Mouse (Mus musculus): ENCODE measurements at regions not wholly inside any gene's neighbourhood (a gene's known extent, or its start where the extent isn't known, plus 50 kb on each side); places are given as distances from the start of the nearest gene placed in this dataset.

DNA sequence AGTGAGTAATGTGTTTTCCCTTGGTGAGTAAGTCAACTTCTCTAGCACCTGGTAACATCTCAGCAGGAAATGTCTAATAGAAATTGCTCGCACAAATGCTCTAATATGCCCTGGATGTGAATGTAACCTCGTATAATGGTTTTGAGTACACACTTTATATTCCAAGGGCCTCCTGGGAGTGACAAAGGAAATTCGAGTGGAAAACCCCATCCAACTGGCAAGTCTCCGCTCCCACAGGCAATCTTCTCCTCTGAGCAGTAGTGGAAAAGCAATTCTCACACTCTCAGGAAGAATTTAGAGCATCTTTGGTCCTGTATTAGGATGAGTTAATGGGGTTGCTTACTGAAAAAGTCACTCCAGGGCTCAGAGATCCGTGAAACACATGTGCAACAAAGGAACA is 183.4 kb upstream of the Tll1 start:
- Histone ChIP-seq H3K4me3 (ENCODE audit: low read length) (no peak overlapping the region), H3K36me3 (ENCODE audit: control insufficient read depth, insufficient read depth) (no peaks in the 10 kb centered on the region), H3K4me1 (ENCODE audit: control insufficient read depth, insufficient read depth, low read length) (no peaks in the 10 kb centered on the region), H3K9me3 (replicated peaks; ENCODE audit: control insufficient read depth, low read length) (no peaks in the 10 kb centered on the region), H3K27ac (ENCODE audit: low read length) (no peak overlapping the region), H3K4me2 (ENCODE audit: low read depth, low read length) (no peak overlapping the region), H3K27me3 (ENCODE audit: control insufficient read depth, insufficient read depth, low read length) (no peaks in the 10 kb centered on the region), H3K9ac (ENCODE audit: low read length) (no peak overlapping the region)
- ATAC-seq (replicated peaks; ENCODE audit: extremely low read depth, insufficient read depth, low FRiP score): no peak
- 74% methylated on average over 5 of the region's 5 CpGs for WGBS

DNA sequence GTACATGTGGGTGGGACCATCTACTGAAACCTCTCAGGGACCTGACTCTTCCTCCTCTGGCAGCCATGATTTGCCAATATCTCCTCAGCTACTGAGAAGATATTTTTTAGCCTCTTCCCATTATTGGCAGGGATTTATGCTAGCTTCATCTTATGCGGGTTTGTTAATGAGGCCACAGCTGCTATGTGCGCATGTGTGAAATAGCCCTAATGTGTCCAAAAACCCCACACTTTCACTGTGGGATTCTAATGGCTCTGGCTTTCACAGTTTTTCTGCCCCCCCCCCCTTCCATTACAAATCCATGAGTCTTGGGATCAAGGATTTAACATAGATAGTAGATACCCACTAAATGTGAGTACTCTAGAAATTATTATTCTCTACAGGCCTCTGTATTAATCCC is 182.2 kb upstream of the Tll1 start:
- no peaks in the 10 kb centered on the region for H3K4me1 ChIP-seq (ENCODE audit: control insufficient read depth, insufficient read depth, low read length)
- H3K9ac ChIP-seq (ENCODE audit: low read length): no peak overlapping the region
- no peak for ATAC-seq (replicated peaks; ENCODE audit: extremely low read depth, insufficient read depth, low FRiP score)
- no peak overlapping the region for H3K4me2 ChIP-seq (ENCODE audit: low read depth, low read length)
- H3K27ac ChIP-seq (ENCODE audit: low read length): no peak overlapping the region
- WGBS: 95% methylated on average over 2 of the region's 2 CpGs
- H3K9me3 ChIP-seq (replicated peaks; ENCODE audit: control insufficient read depth, low read length): no peaks in the 10 kb centered on the region
- H3K4me3 ChIP-seq (ENCODE audit: low read length): no peak overlapping the region
- no peaks in the 10 kb centered on the region for H3K36me3 ChIP-seq (ENCODE audit: control insufficient read depth, insufficient read depth)
- H3K27me3 ChIP-seq (ENCODE audit: control insufficient read depth, insufficient read depth, low read length): no peaks in the 10 kb centered on the region

DNA sequence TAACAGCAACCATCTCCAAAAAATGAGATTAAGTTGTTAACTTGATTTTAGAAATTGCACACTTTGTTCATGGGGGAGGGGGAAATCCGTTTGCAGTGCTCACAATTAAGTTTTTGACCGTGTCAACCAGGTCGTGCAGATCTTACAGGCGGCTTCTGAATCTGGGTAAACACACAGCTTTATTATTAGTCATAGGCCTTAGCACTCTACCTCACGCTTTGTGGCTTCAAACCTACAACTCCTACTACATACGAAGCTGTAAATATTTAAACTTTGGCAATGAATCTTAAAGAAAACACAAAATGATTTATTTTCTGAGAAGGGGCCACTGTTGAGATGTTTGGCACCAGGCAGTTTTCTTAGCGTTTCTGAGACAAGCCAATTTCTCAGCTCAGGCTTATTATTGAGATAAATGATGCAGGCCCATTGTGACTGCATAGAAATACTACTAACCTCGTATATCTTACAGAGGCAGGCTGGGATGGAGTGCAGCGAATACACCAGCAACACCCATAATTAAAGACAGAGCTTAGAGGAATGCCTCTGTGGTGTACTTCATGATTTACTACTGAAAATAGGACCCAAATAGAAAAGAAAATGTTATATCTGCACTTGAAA is 173.8 kb upstream of the Tll1 start:
- 72% methylated on average over 9 of the region's 9 CpGs for WGBS
- Histone ChIP-seq H3K4me2 (ENCODE audit: low read depth, low read length) (no peak overlapping the region), H3K9me3 (replicated peaks; ENCODE audit: control insufficient read depth, low read length) (no peaks in the 10 kb centered on the region), H3K36me3 (ENCODE audit: control insufficient read depth, insufficient read depth) (no peaks in the 10 kb centered on the region), H3K4me3 (ENCODE audit: low read length) (no peak overlapping the region), H3K9ac (ENCODE audit: low read length) (no peak overlapping the region), H3K4me1 (ENCODE audit: control insufficient read depth, insufficient read depth, low read length) (no peaks in the 10 kb centered on the region), H3K27me3 (ENCODE audit: control insufficient read depth, insufficient read depth, low read length) (no peaks in the 10 kb centered on the region), H3K27ac (ENCODE audit: low read length) (no peak overlapping the region)
- no peak for ATAC-seq (replicated peaks; ENCODE audit: extremely low read depth, insufficient read depth, low FRiP score)

DNA sequence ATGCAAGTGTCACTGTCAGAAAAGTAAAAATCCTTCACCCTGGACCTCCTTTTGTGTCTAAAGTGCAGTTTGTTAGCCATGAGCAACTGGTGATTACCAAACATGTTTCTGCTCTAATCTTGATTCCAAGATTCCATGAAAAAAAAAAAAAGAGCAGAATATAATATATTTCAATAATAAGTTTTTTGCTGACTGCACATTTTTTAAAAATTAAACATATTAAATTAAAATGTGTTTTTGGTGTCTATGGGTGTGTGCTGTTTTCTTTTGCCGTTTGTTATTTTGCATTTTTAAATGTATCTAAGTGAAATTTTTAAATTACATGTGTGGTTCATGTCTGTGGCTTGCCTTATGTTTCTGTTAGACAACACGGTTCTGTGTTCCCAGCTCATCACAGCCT is 171.8 kb upstream of the Tll1 start:
- Histone ChIP-seq H3K4me3 (ENCODE audit: low read length) (no peak overlapping the region), H3K27me3 (ENCODE audit: control insufficient read depth, insufficient read depth, low read length) (no peaks in the 10 kb centered on the region), H3K4me2 (ENCODE audit: low read depth, low read length) (no peak overlapping the region), H3K9ac (ENCODE audit: low read length) (no peak overlapping the region), H3K4me1 (ENCODE audit: control insufficient read depth, insufficient read depth, low read length) (no peaks in the 10 kb centered on the region), H3K27ac (ENCODE audit: low read length) (no peak overlapping the region), H3K36me3 (ENCODE audit: control insufficient read depth, insufficient read depth) (no peaks in the 10 kb centered on the region), H3K9me3 (replicated peaks; ENCODE audit: control insufficient read depth, low read length) (no peaks in the 10 kb centered on the region)
- 75% methylated on average over 2 of the region's 2 CpGs for WGBS
- ATAC-seq (replicated peaks; ENCODE audit: extremely low read depth, insufficient read depth, low FRiP score): no peak

DNA sequence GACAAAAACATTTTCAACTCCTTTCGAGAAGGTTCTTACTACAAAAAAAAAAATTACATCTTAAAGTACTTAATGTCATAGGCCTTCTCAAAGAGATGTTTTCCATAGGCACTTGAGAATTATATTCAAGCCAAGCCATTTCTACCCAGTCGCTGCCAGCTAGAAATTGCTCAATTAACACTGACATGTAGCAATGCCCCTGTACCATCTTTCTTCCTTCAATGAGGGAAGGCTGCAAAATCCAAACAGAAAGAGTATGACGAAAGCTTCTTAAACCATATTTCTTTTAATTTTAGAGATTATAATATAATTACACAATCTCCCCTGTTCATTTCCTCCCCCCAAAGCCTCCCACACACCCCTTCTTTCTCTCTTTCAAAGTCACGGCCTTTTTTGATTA is 169.4 kb upstream of the Tll1 start:
- no peaks in the 10 kb centered on the region; the same call in 1 of the 2 replicates for H3K4me1 ChIP-seq (ENCODE audit: control insufficient read depth, insufficient read depth, low read length)
- no peaks in the 10 kb centered on the region for H3K9me3 ChIP-seq (replicated peaks; ENCODE audit: control insufficient read depth, low read length)
- H3K4me3 ChIP-seq (ENCODE audit: low read length): no peak overlapping the region
- H3K9ac ChIP-seq (ENCODE audit: low read length): no peak overlapping the region
- no peak for ATAC-seq (replicated peaks; ENCODE audit: extremely low read depth, insufficient read depth, low FRiP score)
- H3K27ac ChIP-seq (ENCODE audit: low read length): no peak overlapping the region
- no peaks in the 10 kb centered on the region for H3K36me3 ChIP-seq (ENCODE audit: control insufficient read depth, insufficient read depth)
- H3K4me2 ChIP-seq (ENCODE audit: low read depth, low read length): no peak overlapping the region
- 82% methylated on average over 4 of the region's 4 CpGs for WGBS
- no peaks in the 10 kb centered on the region for H3K27me3 ChIP-seq (ENCODE audit: control insufficient read depth, insufficient read depth, low read length)

DNA sequence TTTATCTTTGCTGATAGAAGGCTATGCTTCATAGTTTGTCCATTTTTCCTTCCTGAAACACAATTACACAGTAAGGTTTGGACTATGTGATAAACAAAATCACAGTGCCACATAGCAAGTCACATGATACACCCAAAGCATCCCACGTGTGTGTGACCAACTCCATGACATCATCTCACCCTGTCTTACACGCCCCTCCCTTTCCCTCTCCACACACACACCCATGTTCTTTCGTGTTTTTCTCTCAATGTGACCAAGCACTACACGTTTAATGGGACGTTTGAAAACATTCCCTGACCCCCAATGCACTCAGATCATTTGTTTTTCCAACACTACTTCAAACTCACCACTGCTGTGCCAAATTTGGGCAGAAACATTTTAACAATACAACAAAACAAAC is 168.9 kb upstream of the Tll1 start:
- 50% methylated on average over 5 of the region's 5 CpGs for WGBS
- ATAC-seq (replicated peaks; ENCODE audit: extremely low read depth, insufficient read depth, low FRiP score): no peak

DNA sequence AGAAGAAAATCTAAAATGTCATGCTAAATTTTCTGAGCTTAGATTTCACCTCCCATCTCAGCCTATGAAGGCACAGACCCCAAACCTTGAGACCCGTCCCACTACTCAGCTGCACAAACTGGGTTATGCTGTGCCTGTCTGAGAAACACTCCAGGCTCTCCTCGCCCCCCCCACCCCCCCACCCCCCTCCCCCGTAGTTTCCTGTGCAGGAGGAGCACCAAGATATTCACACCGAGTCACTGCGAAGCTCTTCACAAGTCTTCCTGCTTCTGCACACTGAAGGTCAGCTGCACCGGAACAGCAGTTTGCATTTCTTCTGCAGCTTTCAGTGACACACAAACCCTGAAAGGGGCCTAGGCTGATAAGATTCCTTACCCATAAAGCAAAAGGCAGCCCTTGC is 163.9 kb upstream of the Tll1 start:
- WGBS: 5% methylated on average over 6 of the region's 6 CpGs
- Histone ChIP-seq H3K9me3 (replicated peaks; ENCODE audit: control insufficient read depth, low read length) (no peaks in the 10 kb centered on the region), H3K27ac (ENCODE audit: low read length) (peak overlapping the region; percentile 26; the same call in 1 of the 2 replicates), H3K4me2 (ENCODE audit: low read depth, low read length) (peak overlapping the region; percentile 33), H3K4me1 (ENCODE audit: control insufficient read depth, insufficient read depth, low read length) (peaks cover 8% of the 10 kb centered on the region), H3K36me3 (ENCODE audit: control insufficient read depth, insufficient read depth) (no peaks in the 10 kb centered on the region), H3K9ac (ENCODE audit: low read length) (no peak overlapping the region; the same call in 1 of the 2 replicates), H3K27me3 (ENCODE audit: control insufficient read depth, insufficient read depth, low read length) (no peaks in the 10 kb centered on the region), H3K4me3 (ENCODE audit: low read length) (no peak overlapping the region)
- peak; percentile 65 for ATAC-seq (replicated peaks; ENCODE audit: extremely low read depth, insufficient read depth, low FRiP score)

More for the DNA sequence above, 168.9 kb upstream of the Tll1 start:
- Histone ChIP-seq H3K9me3 (replicated peaks; ENCODE audit: control insufficient read depth, low read length) (no peaks in the 10 kb centered on the region), H3K4me1 (ENCODE audit: control insufficient read depth, insufficient read depth, low read length) (peaks cover 3% of the 10 kb centered on the region), H3K36me3 (ENCODE audit: control insufficient read depth, insufficient read depth) (no peaks in the 10 kb centered on the region), H3K27me3 (ENCODE audit: control insufficient read depth, insufficient read depth, low read length) (no peaks in the 10 kb centered on the region), H3K9ac (ENCODE audit: low read length) (no peak overlapping the region), H3K27ac (ENCODE audit: low read length) (no peak overlapping the region), H3K4me3 (ENCODE audit: low read length) (no peak overlapping the region), H3K4me2 (ENCODE audit: low read depth, low read length) (no peak overlapping the region)

DNA sequence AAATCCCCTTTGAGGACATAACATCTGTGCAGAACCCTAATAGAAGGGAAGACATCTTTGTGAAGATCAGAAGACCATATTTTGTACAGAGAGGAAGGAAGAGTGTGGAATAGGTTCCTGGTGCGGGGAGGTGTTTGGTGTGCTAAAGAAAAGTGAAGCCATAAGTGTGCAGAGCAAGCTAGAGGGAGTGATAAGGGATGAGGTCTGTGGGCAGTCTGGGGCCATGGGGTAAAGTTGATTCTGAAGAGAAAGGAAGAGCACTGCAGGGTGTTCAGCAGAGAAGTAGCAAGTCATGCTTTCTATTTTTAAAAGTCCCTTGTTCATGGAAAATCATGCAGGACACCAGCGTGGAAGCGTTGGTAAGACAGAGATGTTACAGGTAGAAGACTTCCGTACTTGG is 161.8 kb upstream of the Tll1 start:
- Histone ChIP-seq H3K4me3 (ENCODE audit: low read length) (no peak overlapping the region), H3K36me3 (ENCODE audit: control insufficient read depth, insufficient read depth) (no peaks in the 10 kb centered on the region), H3K9ac (ENCODE audit: low read length) (no peak overlapping the region), H3K9me3 (replicated peaks; ENCODE audit: control insufficient read depth, low read length) (no peaks in the 10 kb centered on the region), H3K4me1 (ENCODE audit: control insufficient read depth, insufficient read depth, low read length) (peaks cover 8% of the 10 kb centered on the region), H3K27ac (ENCODE audit: low read length) (no peak overlapping the region), H3K27me3 (ENCODE audit: control insufficient read depth, insufficient read depth, low read length) (no peaks in the 10 kb centered on the region), H3K4me2 (ENCODE audit: low read depth, low read length) (no peak overlapping the region)
- ATAC-seq (replicated peaks; ENCODE audit: extremely low read depth, insufficient read depth, low FRiP score): no peak
- WGBS: 76% methylated on average over 4 of the region's 4 CpGs

DNA sequence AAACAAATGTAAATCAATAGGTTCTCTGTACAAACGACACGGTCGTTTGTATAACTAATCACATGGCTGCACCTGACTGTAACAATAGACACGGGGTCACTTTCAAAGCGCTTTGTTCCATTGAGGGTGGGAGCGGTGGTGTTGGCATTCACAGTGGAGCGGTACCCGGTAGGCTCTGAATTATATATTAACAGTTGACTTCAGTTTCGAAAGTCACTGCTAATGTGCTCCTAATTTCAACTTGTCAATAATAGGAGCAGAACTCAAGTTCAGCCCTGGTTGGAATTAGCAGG is 160.8 kb upstream of the Tll1 start:
- Histone ChIP-seq H3K9ac (ENCODE audit: low read length) (no peak overlapping the region), H3K4me3 (ENCODE audit: low read length) (no peak overlapping the region), H3K36me3 (ENCODE audit: control insufficient read depth, insufficient read depth) (no peaks in the 10 kb centered on the region), H3K27ac (ENCODE audit: low read length) (no peak overlapping the region), H3K4me1 (ENCODE audit: control insufficient read depth, insufficient read depth, low read length) (peaks cover 8% of the 10 kb centered on the region), H3K4me2 (ENCODE audit: low read depth, low read length) (no peak overlapping the region), H3K27me3 (ENCODE audit: control insufficient read depth, insufficient read depth, low read length) (no peaks in the 10 kb centered on the region), H3K9me3 (replicated peaks; ENCODE audit: control insufficient read depth, low read length) (no peaks in the 10 kb centered on the region)
- no peak for ATAC-seq (replicated peaks; ENCODE audit: extremely low read depth, insufficient read depth, low FRiP score)
- 76% methylated on average over 9 of the region's 9 CpGs for WGBS

Measured in heart, embryonic 16.5 days (tissue).